Mouse (Mus musculus): ENCODE data around the gene Saxo1. TPM values are rescaled to one million over a fixed set of nuclear protein-coding genes. Genes with fewer than 3 reads are reported as not detected.

The Saxo1 gene
- total and polyA plus RNA-seq, 3 experiments, result not detected

GRCm38 (mm10) chr4:86527162-86528136 is 30.7 kb downstream of the Saxo1 start:
- no peak for DNase-seq

GRCm38 (mm10) chr4:86524483-86524882 is 33.6 kb downstream of the Saxo1 start:
- no peak for DNase-seq

- no peak for DNase-seq
Observed at GRCm38 (mm10) chr4:86523771-86524170, 34.4 kb downstream of the Saxo1 start.

- DNase-seq, result no peak
Observed at GRCm38 (mm10) chr4:86520695-86521094, 37.4 kb downstream of the Saxo1 start.

GRCm38 (mm10) chr4:86519953-86520352 is 38.2 kb downstream of the Saxo1 start:
- no peak for DNase-seq

- DNase-seq, result no peak
Observed at GRCm38 (mm10) chr4:86504656-86505055, 53.5 kb downstream of the Saxo1 start.

GRCm38 (mm10) chr4:86499561-86499960 is 58.6 kb downstream of the Saxo1 start:
- DNase-seq, result no peak

- DNase-seq, result no peak
Observed at GRCm38 (mm10) chr4:86498754-86499153, 59.4 kb downstream of the Saxo1 start.

GRCm38 (mm10) chr4:86489128-86489527 is 69.0 kb downstream of the Saxo1 start:
- peak; percentile 3 for DNase-seq

GRCm38 (mm10) chr4:86486901-86487300 is 71.2 kb downstream of the Saxo1 start:
- no peak for DNase-seq

- no peak for DNase-seq
Observed at GRCm38 (mm10) chr4:86486491-86486890, 71.6 kb downstream of the Saxo1 start.

GRCm38 (mm10) chr4:86485052-86485451 is 73.1 kb downstream of the Saxo1 start:
- no peak for DNase-seq

- DNase-seq, result no peak
Observed at GRCm38 (mm10) chr4:86483686-86484085, 74.4 kb downstream of the Saxo1 start.

- no peak for DNase-seq
Observed at GRCm38 (mm10) chr4:86483013-86483615, 75.0 kb downstream of the Saxo1 start.

GRCm38 (mm10) chr4:86480891-86481290 is 77.2 kb downstream of the Saxo1 start:
- no peak for DNase-seq

GRCm38 (mm10) chr4:86464808-86465207 is 93.3 kb downstream of the Saxo1 start:
- DNase-seq, result no peak

GRCm38 (mm10) chr4:86450468-86450867 is 107.7 kb downstream of the Saxo1 start:
- DNase-seq, result no peak

GRCm38 (mm10) chr4:86436336-86436735 is 121.8 kb downstream of the Saxo1 start:
- no peak for DNase-seq

- DNase-seq, result no peak
Observed at GRCm38 (mm10) chr4:86435631-86436030, 122.5 kb downstream of the Saxo1 start.

GRCm38 (mm10) chr4:86428091-86428745 is 129.9 kb downstream of the Saxo1 start:
- DNase-seq, result no peak

- no peak for DNase-seq
Observed at GRCm38 (mm10) chr4:86427312-86427711, 130.8 kb downstream of the Saxo1 start.

GRCm38 (mm10) chr4:86426549-86426948 is 131.6 kb downstream of the Saxo1 start:
- no peak for DNase-seq

GRCm38 (mm10) chr4:86425581-86425980 is 132.5 kb downstream of the Saxo1 start:
- DNase-seq, result no peak
